Mouse (Mus musculus) hindbrain, embryonic 12.5 days (tissue): ENCODE measurements around the gene Dab1. TPM values are rescaled to one million over a fixed set of nuclear protein-coding genes. Genes with fewer than 3 reads are reported as not detected.
A peak's percentile ranks its signal among the peaks of the same experiment; 100 is the strongest.

Experiments
- ATAC-seq: fragments of 200-750 bp; cut with Nextera tagmentation; 2 replicates; pipeline ENCODE4 v1.8.0; 2017; ENCODE audit warnings: moderate TSS enrichment; ENCODE audit not compliant: low FRiP score
- H3K27ac ChIP-seq: fragments of 300-500 bp; sonication (generic); 2 replicates; pipeline ENCODE4 v1.5.1; 2016; ENCODE audit warnings: mild to moderate bottlenecking
- H3K27me3 ChIP-seq: fragments of 300-500 bp; sonication (generic); 2 replicates; pipeline ENCODE4 v1.6.1; 2016; ENCODE audit warnings: mild to moderate bottlenecking
- H3K36me3 ChIP-seq: fragments of 300-500 bp; sonication (generic); 2 replicates; pipeline ENCODE4 v1.6.1; 2016; ENCODE audit warnings: mild to moderate bottlenecking
- H3K4me1 ChIP-seq: fragments of 300-500 bp; sonication (generic); 2 replicates; pipeline ENCODE4 v1.6.1; 2016
- H3K4me2 ChIP-seq: fragments of 300-500 bp; sonication (generic); replicated peaks from 2 replicates; pipeline ENCODE4 v1.6.1; 2016; ENCODE audit warnings: mild to moderate bottlenecking
- H3K4me3 ChIP-seq: fragments of 300-500 bp; sonication (generic); 2 replicates; pipeline ENCODE4 v1.5.1; 2016; ENCODE audit warnings: mild to moderate bottlenecking
- H3K9ac ChIP-seq: fragments of 300-500 bp; sonication (generic); 2 replicates; pipeline ENCODE4 v1.6.1; 2016; ENCODE audit warnings: mild to moderate bottlenecking, moderate library complexity
- H3K9me3 ChIP-seq: fragments of 300-500 bp; sonication (generic); replicated peaks from 2 replicates; pipeline ENCODE4 v1.6.1; 2016; ENCODE audit warnings: mild to moderate bottlenecking
- WGBS: fragments of 180-500 bp; shearing (Covaris S2); methylation state at CpG from one replicate; pipeline ENCODE4 v1.1.7; 2016; 5-methylcytosine and 5-hydroxymethylcytosine counted together
- polyA plus RNA-seq: library from polyadenylated mRNA; unstranded; fragments of >200 nt; fragmentation: Nextera tagmentation; extraction: Ambion mirVana; gene quantifications from 2 replicates; pipeline ENCODE4 v1.2.1, GENCODE M21; 2016

Gene Dab1
- polyA plus RNA-seq, 1 experiment from 2014 or later, result 77.0 TPM

DNA sequence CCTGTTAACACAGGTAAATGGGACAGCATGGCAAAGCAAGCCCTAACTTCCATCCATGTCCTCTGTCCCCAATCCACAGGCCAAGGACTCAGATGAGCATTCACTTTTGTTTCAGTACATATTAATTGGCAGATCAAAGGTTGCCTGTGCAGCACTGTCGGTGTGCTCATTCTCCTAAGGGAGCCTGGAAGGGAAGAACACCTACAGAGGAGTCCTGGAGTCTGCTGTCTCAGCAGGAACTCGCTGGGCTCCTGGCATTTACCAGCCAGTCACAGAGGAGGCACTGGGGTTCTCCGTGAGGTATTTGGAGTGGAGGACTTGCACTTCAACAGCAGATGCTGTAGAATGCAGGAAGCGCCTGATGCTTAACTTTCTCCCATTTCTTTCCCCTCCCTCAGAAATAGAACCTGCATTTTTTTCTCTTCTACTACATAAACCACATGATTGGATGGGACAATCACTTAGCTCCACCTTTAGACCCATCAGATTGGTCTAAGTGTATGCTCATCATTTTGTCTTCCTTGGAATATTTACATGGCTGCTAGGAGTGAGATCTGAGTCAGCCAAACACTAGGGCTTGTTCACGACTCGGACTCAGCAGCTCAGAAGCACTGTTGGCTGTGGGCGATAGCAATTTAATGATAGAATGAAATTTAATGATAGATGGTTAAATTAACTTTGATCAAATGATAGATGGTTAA, 837.2 kb downstream of the Dab1 start:
- WGBS, result 80% methylated on average over 7 of the region's 7 CpGs
- no peak overlapping the region for H3K27ac ChIP-seq

DNA sequence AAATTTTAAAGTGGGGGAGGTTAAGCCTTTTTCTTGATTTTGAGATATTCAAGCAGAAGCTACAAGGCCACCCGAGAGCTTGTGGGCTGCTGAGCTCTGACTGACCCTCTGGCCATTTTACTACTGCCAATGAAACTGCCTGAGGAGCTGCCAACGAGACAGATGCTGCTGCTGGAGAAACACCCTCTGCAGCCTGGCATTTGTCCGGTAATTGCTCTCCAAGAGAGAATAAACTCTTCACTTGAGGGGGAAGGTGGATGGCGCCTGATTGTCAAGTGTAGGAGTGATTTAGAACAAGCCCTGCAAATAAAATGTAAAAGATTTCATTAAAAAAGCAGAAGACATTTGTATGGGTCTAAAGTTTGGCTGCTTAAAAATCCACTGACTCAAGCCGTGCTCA, 839.6 kb downstream of the Dab1 start:
- Histone ChIP-seq H3K9ac (no peak overlapping the region), H3K4me1 (peaks cover 2% of the 10 kb centered on the region; the same call in 1 of the 2 replicates), H3K4me2 (no peak overlapping the region), H3K27me3 (no peaks in the 10 kb centered on the region), H3K9me3 (no peaks in the 10 kb centered on the region), H3K27ac (no peak overlapping the region), H3K36me3 (no peaks in the 10 kb centered on the region), H3K4me3 (no peak overlapping the region)
- no peak for ATAC-seq
- WGBS, result 80% methylated on average over 5 of the region's 5 CpGs

More for the DNA sequence above, 837.2 kb downstream of the Dab1 start:
- no peak overlapping the region for H3K4me2 ChIP-seq
- no peak overlapping the region for H3K9ac ChIP-seq
- H3K4me1 ChIP-seq, result peaks cover 2% of the 10 kb centered on the region; the same call in 1 of the 2 replicates
- ATAC-seq, result no peak
- no peaks in the 10 kb centered on the region for H3K36me3 ChIP-seq
- no peak overlapping the region for H3K4me3 ChIP-seq
- no peaks in the 10 kb centered on the region for H3K27me3 ChIP-seq
- no peaks in the 10 kb centered on the region for H3K9me3 ChIP-seq

GRCm38 (mm10) chr4:104461106-104462011, 842.2 kb downstream of the Dab1 start:
- ATAC-seq, result no peak
- Histone ChIP-seq H3K36me3 (no peaks in the 10 kb centered on the region), H3K9me3 (no peaks in the 10 kb centered on the region), H3K4me3 (no peak overlapping the region), H3K4me2 (no peak overlapping the region), H3K9ac (no peak overlapping the region), H3K4me1 (peaks cover 12% of the 10 kb centered on the region), H3K27me3 (no peaks in the 10 kb centered on the region), H3K27ac (no peak overlapping the region)
- 89% methylated on average over 12 of the region's 12 CpGs for WGBS

DNA sequence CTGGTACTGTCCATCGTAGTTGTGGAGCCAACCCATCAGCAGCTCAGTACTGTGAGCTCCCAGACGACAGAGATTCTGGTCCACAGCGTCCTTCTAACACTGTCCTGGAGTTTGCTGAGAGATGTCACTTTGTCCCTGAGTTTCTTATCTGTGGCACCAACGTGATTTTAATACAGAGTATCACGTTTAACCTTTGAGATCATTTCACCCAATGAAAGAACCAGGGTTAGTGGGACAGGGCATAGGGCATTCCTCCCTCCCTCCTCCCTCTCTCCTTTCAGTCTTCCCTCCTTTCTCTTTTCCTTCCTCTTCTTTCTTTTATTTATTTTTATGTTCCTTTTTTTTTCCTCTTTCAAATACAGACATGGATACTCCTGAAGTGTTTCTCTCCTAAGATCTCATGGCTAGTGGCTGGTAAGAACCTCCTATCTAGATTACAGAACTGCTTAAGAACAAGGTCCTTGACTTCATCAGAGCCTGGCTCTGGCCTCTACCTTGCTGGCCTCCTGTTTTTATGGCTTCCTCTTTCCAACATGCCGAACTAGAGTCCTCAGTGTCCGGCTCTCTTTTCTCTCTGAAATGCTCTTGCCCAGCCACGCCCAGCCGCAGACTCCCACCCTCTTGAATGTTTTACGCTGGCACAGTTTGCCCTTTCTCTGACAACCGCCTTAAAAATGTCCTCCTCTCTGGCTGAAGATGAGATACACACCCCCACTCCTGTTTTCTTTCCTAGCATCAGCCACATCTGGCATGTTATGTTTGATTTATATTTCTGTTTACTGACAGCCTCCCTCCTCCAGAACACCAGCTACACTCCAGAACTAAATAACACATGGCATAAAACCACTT, 844.0 kb downstream of the Dab1 start:
- no peak for ATAC-seq
- Histone ChIP-seq H3K27ac (no peak overlapping the region), H3K4me2 (no peak overlapping the region), H3K4me1 (peaks cover 13% of the 10 kb centered on the region), H3K9ac (no peak overlapping the region), H3K9me3 (no peaks in the 10 kb centered on the region), H3K36me3 (no peaks in the 10 kb centered on the region), H3K27me3 (no peaks in the 10 kb centered on the region), H3K4me3 (no peak overlapping the region)
- WGBS, result 84% methylated on average over 11 of the region's 11 CpGs

- 78% methylated on average over 7 of the region's 7 CpGs for WGBS
- H3K36me3 ChIP-seq, result no peaks in the 10 kb centered on the region
Measured at GRCm38 (mm10) chr4:104463781-104464170, 844.6 kb downstream of the Dab1 start.

GRCm38 (mm10) chr4:104465594-104465993, 846.4 kb downstream of the Dab1 start:
- Histone ChIP-seq H3K9me3 (no peaks in the 10 kb centered on the region), H3K27me3 (no peaks in the 10 kb centered on the region), H3K27ac (no peak overlapping the region), H3K4me3 (no peak overlapping the region), H3K36me3 (no peaks in the 10 kb centered on the region), H3K9ac (no peak overlapping the region), H3K4me2 (no peak overlapping the region), H3K4me1 (peaks cover 13% of the 10 kb centered on the region)
- WGBS, result 77% methylated on average over 1 of the region's 1 CpGs
- no peak for ATAC-seq

More at GRCm38 (mm10) chr4:104463781-104464170, 844.6 kb downstream of the Dab1 start:
- H3K9ac ChIP-seq, result no peak overlapping the region
- no peak overlapping the region for H3K4me2 ChIP-seq
- no peak overlapping the region for H3K27ac ChIP-seq
- ATAC-seq, result no peak
- H3K4me1 ChIP-seq, result peaks cover 13% of the 10 kb centered on the region
- H3K27me3 ChIP-seq, result no peaks in the 10 kb centered on the region
- no peaks in the 10 kb centered on the region for H3K9me3 ChIP-seq
- no peak overlapping the region for H3K4me3 ChIP-seq

DNA sequence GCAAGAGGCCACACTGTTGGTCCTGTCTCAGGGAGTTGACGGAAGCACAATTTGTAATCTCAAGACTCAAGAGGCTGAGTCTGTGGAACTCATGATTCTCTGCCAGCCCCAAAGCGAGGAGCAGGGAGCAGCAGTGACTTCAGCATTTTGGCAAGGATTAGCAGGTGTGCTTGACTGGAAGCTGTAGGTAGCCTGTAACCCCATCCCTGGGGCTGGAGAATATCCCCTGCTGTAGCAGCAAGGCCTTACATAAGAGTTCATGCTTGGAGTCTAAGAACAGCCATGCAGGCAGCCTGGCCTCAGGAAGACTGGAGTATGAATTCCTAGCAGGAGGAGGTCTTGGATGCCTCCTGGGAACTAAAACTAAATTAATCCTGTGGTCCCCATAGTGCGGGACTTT, 849.5 kb downstream of the Dab1 start:
- H3K36me3 ChIP-seq, result no peaks in the 10 kb centered on the region
- no peak overlapping the region for H3K9ac ChIP-seq
- no peak overlapping the region for H3K4me2 ChIP-seq
- H3K27ac ChIP-seq, result no peak overlapping the region
- no peaks in the 10 kb centered on the region for H3K9me3 ChIP-seq
- H3K27me3 ChIP-seq, result no peaks in the 10 kb centered on the region
- WGBS, result 88% methylated on average over 3 of the region's 3 CpGs
- H3K4me3 ChIP-seq, result no peak overlapping the region
- no peak for ATAC-seq
- H3K4me1 ChIP-seq, result peaks cover 13% of the 10 kb centered on the region

DNA sequence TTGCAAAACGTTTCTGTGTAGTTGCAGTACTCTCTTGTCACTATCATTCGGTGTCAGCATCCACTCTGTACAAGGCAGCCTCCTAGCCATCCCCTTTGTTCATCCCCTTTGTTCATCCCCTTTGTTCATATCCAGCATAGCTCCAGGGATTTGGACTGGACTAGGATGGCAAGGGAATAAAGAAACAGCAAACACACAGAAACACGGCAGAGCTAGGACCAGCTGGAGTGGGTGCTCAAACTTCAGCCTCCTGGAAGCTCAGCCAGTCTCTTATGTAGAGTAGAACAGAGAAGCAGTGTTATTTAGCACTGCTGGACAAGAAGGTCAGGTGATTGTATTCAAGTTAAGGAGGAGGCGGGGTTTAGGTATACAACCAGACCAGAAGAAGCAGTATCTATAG, 853.8 kb downstream of the Dab1 start:
- Histone ChIP-seq H3K9ac (no peak overlapping the region), H3K27ac (no peak overlapping the region), H3K36me3 (no peaks in the 10 kb centered on the region), H3K4me2 (no peak overlapping the region), H3K27me3 (no peaks in the 10 kb centered on the region), H3K9me3 (no peaks in the 10 kb centered on the region), H3K4me3 (no peak overlapping the region), H3K4me1 (no peaks in the 10 kb centered on the region)
- WGBS, result 68% methylated on average over 4 of the region's 4 CpGs
- no peak for ATAC-seq

DNA sequence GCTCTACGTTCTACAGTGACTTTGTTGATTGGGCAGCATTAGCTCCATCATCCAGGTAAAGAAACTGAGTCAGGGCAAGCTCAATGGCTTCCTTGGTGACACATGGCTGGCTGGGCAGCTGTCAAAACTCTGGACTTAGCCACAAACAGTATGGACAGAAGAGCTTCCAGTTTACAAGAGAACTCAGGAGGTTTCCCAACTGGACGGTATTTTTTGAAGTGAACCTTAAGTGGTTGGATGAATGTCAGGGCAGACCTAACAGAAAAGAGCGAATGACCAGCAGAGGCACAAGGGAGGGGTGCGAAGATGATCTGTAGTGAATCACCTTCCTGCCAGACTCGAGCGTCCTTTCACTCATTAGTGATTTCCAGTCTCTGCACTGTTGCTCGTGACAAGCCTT, 857.7 kb downstream of the Dab1 start:
- Histone ChIP-seq H3K36me3 (no peaks in the 10 kb centered on the region), H3K27me3 (no peaks in the 10 kb centered on the region), H3K27ac (no peak overlapping the region), H3K9ac (no peak overlapping the region), H3K4me1 (no peaks in the 10 kb centered on the region), H3K9me3 (no peaks in the 10 kb centered on the region), H3K4me2 (no peak overlapping the region), H3K4me3 (no peak overlapping the region)
- 90% methylated on average over 7 of the region's 7 CpGs for WGBS
- ATAC-seq, result no peak

DNA sequence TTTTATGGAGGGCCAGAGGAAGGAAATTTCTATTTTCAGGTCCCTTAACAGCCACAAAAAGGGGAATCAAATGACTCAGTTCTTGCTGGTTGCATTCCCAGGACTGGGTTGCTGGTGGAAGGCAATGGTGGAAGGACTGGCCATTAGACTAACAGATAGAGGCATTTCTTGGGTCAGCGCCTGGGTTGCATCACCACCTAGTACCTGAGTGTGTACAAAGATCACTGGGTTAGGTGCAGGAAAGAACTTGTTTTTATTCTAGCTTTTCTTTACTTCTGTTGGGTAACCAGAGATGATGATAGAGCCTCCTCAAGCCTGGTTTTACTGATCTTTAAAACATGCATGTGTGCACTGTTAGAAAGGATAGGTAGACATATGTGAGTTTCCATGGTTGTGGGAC, 864.8 kb downstream of the Dab1 start:
- WGBS, result 97% methylated on average over 1 of the region's 1 CpGs
- no peaks in the 10 kb centered on the region for H3K4me1 ChIP-seq
- no peaks in the 10 kb centered on the region for H3K27me3 ChIP-seq
- no peak overlapping the region for H3K4me2 ChIP-seq
- no peaks in the 10 kb centered on the region for H3K9me3 ChIP-seq
- no peak for ATAC-seq
- H3K36me3 ChIP-seq, result no peaks in the 10 kb centered on the region
- no peak overlapping the region for H3K9ac ChIP-seq
- no peak overlapping the region for H3K4me3 ChIP-seq
- H3K27ac ChIP-seq, result no peak overlapping the region

GRCm38 (mm10) chr4:104497221-104497620, 878.1 kb downstream of the Dab1 start:
- Histone ChIP-seq H3K27ac (no peak overlapping the region), H3K4me2 (no peak overlapping the region), H3K4me3 (no peak overlapping the region), H3K9me3 (no peaks in the 10 kb centered on the region), H3K27me3 (no peaks in the 10 kb centered on the region), H3K9ac (no peak overlapping the region), H3K36me3 (no peaks in the 10 kb centered on the region), H3K4me1 (peaks cover 10% of the 10 kb centered on the region; the same call in 1 of the 2 replicates)
- WGBS, result 33% methylated on average over 1 of the region's 1 CpGs
- peak; percentile 64; the same call in 1 of the 2 replicates for ATAC-seq

GRCm38 (mm10) chr4:104500112-104500511, 881.0 kb downstream of the Dab1 start:
- Histone ChIP-seq H3K4me2 (no peak overlapping the region), H3K4me3 (no peak overlapping the region), H3K36me3 (no peaks in the 10 kb centered on the region), H3K27me3 (no peaks in the 10 kb centered on the region), H3K4me1 (peaks cover 10% of the 10 kb centered on the region; the same call in 1 of the 2 replicates), H3K9me3 (no peaks in the 10 kb centered on the region), H3K9ac (no peak overlapping the region), H3K27ac (no peak overlapping the region)
- 82% methylated on average over 2 of the region's 2 CpGs for WGBS
- ATAC-seq, result no peak
